In the genomic region with DNA sequence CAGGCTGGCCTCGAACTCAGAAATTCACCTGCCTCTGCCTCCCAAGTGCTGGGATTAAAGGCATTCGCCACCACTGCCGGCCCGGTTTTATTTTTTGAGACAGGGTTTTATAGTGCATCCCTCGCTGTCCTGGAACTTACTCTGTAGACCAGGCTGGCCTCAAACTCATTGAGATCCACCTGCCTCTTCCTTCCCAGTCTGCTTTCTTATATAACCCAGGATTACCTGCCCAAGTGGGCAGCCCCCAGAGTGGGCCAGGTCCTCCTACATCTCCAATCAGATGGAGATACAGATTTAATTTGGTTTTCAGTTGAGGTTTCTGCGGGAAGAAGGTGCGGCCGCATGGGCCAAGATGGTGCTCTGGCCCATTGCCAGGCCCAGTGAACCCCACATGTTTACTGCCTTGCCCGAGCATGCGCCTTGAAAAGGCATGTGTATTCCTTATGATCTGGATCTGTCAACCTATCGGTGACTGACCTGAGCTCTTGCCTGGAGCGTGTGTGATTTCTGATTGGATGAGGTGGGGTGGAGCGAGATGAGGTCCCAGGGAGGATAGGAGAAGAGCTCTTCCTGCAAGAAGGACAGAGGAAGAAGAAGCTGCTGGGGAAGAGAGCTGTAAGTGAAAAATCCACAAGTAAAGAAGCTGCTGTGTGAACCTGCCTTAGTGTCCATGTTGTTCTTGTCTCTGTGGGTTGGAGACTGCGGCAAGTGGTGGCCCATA, we compare ENCODE assay signal across 28 mouse cellular contexts. TPM values are rescaled to one million over a fixed set of nuclear protein-coding genes. Genes with fewer than 3 reads are reported as not detected.
DNase-seq lines count a peak whose midpoint lies in the region; ATAC-seq and TF ChIP-seq lines count a peak whose summit lies in the region.
"Had no signal": no experiment of that assay in that cellular context is flagged by ENCODE, and none has a peak within 500 bp of the region (broad histone marks: within the 10 kb centered on the region; RNA-seq: fewer than 3 reads in every experiment).

No protein-coding gene starts in this region.

- no peak for TF ChIP-seq RAD21 in CH12.LX (IDR thresholded peaks at IDR 0.05; ENCODE audit: low read depth, low read length)

- TF ChIP-seq EP300 in CH12.LX (IDR thresholded peaks at IDR 0.05; ENCODE audit: low read length): no peak

- no peaks in the 10 kb centered on the region; the same call in 1 of the 2 replicates for H3K79me2 ChIP-seq in CH12.LX (replicated peaks; ENCODE audit: control insufficient read depth, extremely low read depth, insufficient read depth, poor library complexity, severe bottlenecking)

- H3K9me3 ChIP-seq in forebrain, embryonic 11.5 days (ENCODE audit: control insufficient read depth, low read length): no peaks in the 10 kb centered on the region
- H3K9me3 ChIP-seq in forebrain, embryonic 15.5 days: no peaks in the 10 kb centered on the region
- H3K9me3 ChIP-seq in heart, embryonic 12.5 days (replicated peaks): peaks cover 10% of the 10 kb centered on the region
- H3K9me3 ChIP-seq in CH12.LX (replicated peaks; ENCODE audit: low read length): peaks cover 5% of the 10 kb centered on the region
- H3K9me3 ChIP-seq in midbrain, embryonic 13.5 days: 0 out of 2 replicates have a peak, but pooled peaks cover 4% of the 10 kb centered on the region
- H3K9me3 ChIP-seq: embryonic facial prominence, embryonic 15.5 days; forebrain, embryonic 13.5 days; intestine, embryonic 15.5 days had no signal

- H3K9ac ChIP-seq in forebrain, embryonic 11.5 days (ENCODE audit: low read length): no peak overlapping the region
- no peak overlapping the region for H3K9ac ChIP-seq in forebrain, embryonic 15.5 days (replicated peaks)
- H3K9ac ChIP-seq in heart, embryonic 12.5 days: no peak overlapping the region
- peak overlapping the region; percentile 71 for H3K9ac ChIP-seq in CH12.LX (ENCODE audit: insufficient read depth, low read depth)
- H3K9ac ChIP-seq in midbrain, embryonic 13.5 days (replicated peaks): no peak overlapping the region
- H3K9ac ChIP-seq: embryonic facial prominence, embryonic 12.5 days; embryonic facial prominence, embryonic 15.5 days; forebrain, embryonic 13.5 days; hindbrain, embryonic 13.5 days; intestine, embryonic 15.5 days had no signal

- no peaks in the 10 kb centered on the region for H3K27me3 ChIP-seq in forebrain, embryonic 11.5 days (ENCODE audit: control insufficient read depth, insufficient read depth, low read length)
- H3K27me3 ChIP-seq in forebrain, embryonic 15.5 days: no peaks in the 10 kb centered on the region
- H3K27me3 ChIP-seq in heart, embryonic 12.5 days (replicated peaks): no peaks in the 10 kb centered on the region
- H3K27me3 ChIP-seq in CH12.LX (replicated peaks): no peaks in the 10 kb centered on the region
- H3K27me3 ChIP-seq in midbrain, embryonic 13.5 days: no peaks in the 10 kb centered on the region
- H3K27me3 ChIP-seq: embryonic facial prominence, embryonic 12.5 days; embryonic facial prominence, embryonic 15.5 days; forebrain, embryonic 13.5 days; hindbrain, embryonic 13.5 days; intestine, embryonic 15.5 days had no signal

- H3K27ac ChIP-seq in forebrain, embryonic 11.5 days (ENCODE audit: low read depth, low read length): no peak overlapping the region
- no peak overlapping the region for H3K27ac ChIP-seq in forebrain, embryonic 15.5 days (replicated peaks)
- H3K27ac ChIP-seq in heart, embryonic 12.5 days (ENCODE audit: poor library complexity, severe bottlenecking): no peak overlapping the region
- no peak overlapping the region for H3K27ac ChIP-seq in CH12.LX (ENCODE audit: insufficient read depth, low read depth)
- H3K27ac ChIP-seq in midbrain, embryonic 13.5 days: no peak overlapping the region
- H3K27ac ChIP-seq: embryonic facial prominence, embryonic 12.5 days; embryonic facial prominence, embryonic 15.5 days; forebrain, embryonic 13.5 days; hindbrain, embryonic 10.5 days; hindbrain, embryonic 13.5 days; intestine, embryonic 15.5 days had no signal

- no peak overlapping the region for H3K4me2 ChIP-seq in forebrain, embryonic 11.5 days (ENCODE audit: low read depth, low read length, severe bottlenecking)
- H3K4me2 ChIP-seq in forebrain, embryonic 15.5 days (replicated peaks): no peak overlapping the region
- H3K4me2 ChIP-seq in heart, embryonic 12.5 days: no peak overlapping the region
- peak overlapping the region; percentile 15; the same call in 1 of the 2 replicates for H3K4me2 ChIP-seq in CH12.LX (ENCODE audit: insufficient read depth, low read depth, poor library complexity, severe bottlenecking)
- no peak overlapping the region for H3K4me2 ChIP-seq in midbrain, embryonic 13.5 days (replicated peaks)
- H3K4me2 ChIP-seq: embryonic facial prominence, embryonic 12.5 days; embryonic facial prominence, embryonic 15.5 days; forebrain, embryonic 13.5 days; hindbrain, embryonic 13.5 days; intestine, embryonic 15.5 days had no signal

- in situ Hi-C loops in CH12.LX (cut with MboI; ENCODE audit: low pct_ligation_motif_present, low pct_unique_long_range_greater_than_20kb, low sequenced_read_pairs): no loop called here

- H3K36me3 ChIP-seq in forebrain, embryonic 11.5 days (ENCODE audit: control insufficient read depth, insufficient read depth, low read length): no peaks in the 10 kb centered on the region
- no peaks in the 10 kb centered on the region for H3K36me3 ChIP-seq in forebrain, embryonic 15.5 days
- H3K36me3 ChIP-seq in heart, embryonic 12.5 days: no peaks in the 10 kb centered on the region
- peaks cover 0 to 12% of the 10 kb centered on the region in 2 experiments for H3K36me3 ChIP-seq in CH12.LX (replicated peaks in 1 of 2; ENCODE audit: control insufficient read depth in 1 of 2, insufficient read depth in 1 of 2, low read length in 1 of 2)
- H3K36me3 ChIP-seq in midbrain, embryonic 13.5 days: no peaks in the 10 kb centered on the region
- H3K36me3 ChIP-seq: embryonic facial prominence, embryonic 12.5 days; embryonic facial prominence, embryonic 15.5 days; hindbrain, embryonic 10.5 days; hindbrain, embryonic 13.5 days; intestine, embryonic 15.5 days had no signal

- H3K4me3 ChIP-seq in forebrain, embryonic 11.5 days (ENCODE audit: low read depth, low read length): no peak overlapping the region
- no peak overlapping the region for H3K4me3 ChIP-seq in forebrain, embryonic 15.5 days
- H3K4me3 ChIP-seq in heart, embryonic 12.5 days: no peak overlapping the region
- peak overlapping the region in 2 of 3 experiments; percentile 49 to 61 for H3K4me3 ChIP-seq in CH12.LX (replicated peaks in 1 of 3; ENCODE audit: low read depth in 2 of 3, low read length in 2 of 3, poor library complexity in 1 of 3)
- no peak overlapping the region for H3K4me3 ChIP-seq in midbrain, embryonic 13.5 days (replicated peaks)
- H3K4me3 ChIP-seq: embryonic facial prominence, embryonic 12.5 days; embryonic facial prominence, embryonic 15.5 days; forebrain, embryonic 13.5 days; hindbrain, embryonic 10.5 days; hindbrain, embryonic 13.5 days; intestine, embryonic 15.5 days had no signal

- TF ChIP-seq CTCF in CH12.LX (conservative IDR thresholded peaks at IDR 0.05 in 1 of 2, IDR thresholded peaks at IDR 0.05 in 1 of 2; ENCODE audit: low read depth in 2 of 2, low read length in 2 of 2): no peak

- 94% methylated on average over 14 of the region's 14 CpGs for WGBS in forebrain, embryonic 11.5 days
- WGBS in forebrain, embryonic 15.5 days: 92% methylated on average over 14 of the region's 14 CpGs
- WGBS in heart, embryonic 12.5 days: 83% methylated on average over 14 of the region's 14 CpGs
- 94% methylated on average over 14 of the region's 14 CpGs for WGBS in midbrain, embryonic 13.5 days

- TF ChIP-seq POLR2A in CH12.LX (IDR thresholded peaks at IDR 0.05; ENCODE audit: low read depth, low read length): peak; percentile 87

- peak; percentile 30 for DNase-seq in forebrain, embryonic 11.5 days (ENCODE audit: low spot score)
- peak; percentile 76 for DNase-seq in heart, adult 11 months
- no peak for DNase-seq in CH12.LX (ENCODE audit: extremely low read depth)
- DNase-seq in R1 (ENCODE audit: low read depth, low spot score): peak; percentile 75
- DNase-seq: adrenal gland, adult 2 months; adrenal gland, postnatal 14 days; cerebellum, adult 11 months; cerebellum, adult 2 months; cerebellum, adult 9-11 months; gastrocnemius, postnatal 14 days; heart, adult 18-20 months; kidney, adult 2 months had no signal

- no peak for ATAC-seq in forebrain, embryonic 11.5 days (replicated peaks; ENCODE audit: low FRiP score)
- no peak for ATAC-seq in forebrain, embryonic 15.5 days (replicated peaks)
- no peak for ATAC-seq in heart, embryonic 12.5 days (ENCODE audit: insufficient number of reproducible peaks, low FRiP score)
- ATAC-seq in megakaryocyte progenitor cell, adult 5-6 weeks (replicated peaks; ENCODE audit: poor library complexity): no peak
- no peak for ATAC-seq in midbrain, embryonic 13.5 days
- ATAC-seq: forebrain, embryonic 13.5 days; hindbrain, embryonic 16.5 days; intestine, embryonic 15.5 days; Patski had no signal

- no peaks in the 10 kb centered on the region for H3K4me1 ChIP-seq in forebrain, embryonic 11.5 days (replicated peaks; ENCODE audit: control insufficient read depth, insufficient read depth, low read length)
- H3K4me1 ChIP-seq in forebrain, embryonic 15.5 days: no peaks in the 10 kb centered on the region
- H3K4me1 ChIP-seq in heart, embryonic 12.5 days (replicated peaks): no peaks in the 10 kb centered on the region
- H3K4me1 ChIP-seq in CH12.LX (ENCODE audit: control insufficient read depth in 1 of 2, insufficient read depth in 2 of 2): peaks cover 0 to 4% of the 10 kb centered on the region in 2 experiments; a peak in 2 of 4 replicates
- no peaks in the 10 kb centered on the region for H3K4me1 ChIP-seq in midbrain, embryonic 13.5 days (replicated peaks)
- H3K4me1 ChIP-seq: embryonic facial prominence, embryonic 12.5 days; embryonic facial prominence, embryonic 15.5 days; forebrain, embryonic 13.5 days; hindbrain, embryonic 10.5 days; hindbrain, embryonic 13.5 days; intestine, embryonic 15.5 days had no signal

- dilution Hi-C loops in CH12.LX (cut with MboI; ENCODE audit: extremely low pct_ligation_motif_present, extremely low pct_unique_long_range_greater_than_20kb, low sequenced_read_pairs): no loop called here

RNA-seq across cellular contexts. Expression of gene Trmt112, which starts 15.6 kb away (rescaled TPM):
- 144 and 152 TPM in 2 replicates for polyA plus RNA-seq in forebrain, embryonic 11.5 days (2014; fragmentation: Nextera tagmentation; extraction: Ambion mirVana)
- 116 and 125 TPM in 2 replicates for polyA plus RNA-seq in forebrain, embryonic 15.5 days (2015; fragmentation: Nextera tagmentation; extraction: Ambion mirVana)
- 85.9 and 92.9 TPM in 2 replicates for polyA plus RNA-seq in heart, embryonic 12.5 days (2016; fragmentation: Nextera tagmentation; extraction: Ambion mirVana)
- total RNA-seq in CH12.LX (2012; rRNA removed) (191 and 198 TPM in 2 replicates), CH12.LX (2014; rRNA removed) (89.5 and 97.9 TPM in 2 replicates)
- polyA plus RNA-seq in CH12.LX (2012; ENCODE audit: insufficient read length, low read depth): 158 and 212 TPM in 2 replicates
- total RNA-seq in megakaryocyte progenitor cell, adult 5-6 weeks (2015): 149 and 168 TPM in 2 replicates
- total RNA-seq in megakaryocyte progenitor cell, adult 5-6 weeks (2017): 229 and 256 TPM in 2 replicates
- polyA plus RNA-seq in midbrain, embryonic 13.5 days (2015; fragmentation: Nextera tagmentation; extraction: Ambion mirVana): 136 and 139 TPM in 2 replicates

RNA-seq across cellular contexts. Expression of gene Prdx5, which starts 16.0 kb away (rescaled TPM):
- 105 and 106 TPM in 2 replicates for polyA plus RNA-seq in forebrain, embryonic 11.5 days (2014; fragmentation: Nextera tagmentation; extraction: Ambion mirVana)
- polyA plus RNA-seq in forebrain, embryonic 15.5 days (2015; fragmentation: Nextera tagmentation; extraction: Ambion mirVana): 231 and 241 TPM in 2 replicates
- 202 and 218 TPM in 2 replicates for polyA plus RNA-seq in heart, embryonic 12.5 days (2016; fragmentation: Nextera tagmentation; extraction: Ambion mirVana)
- total RNA-seq in CH12.LX (2012; rRNA removed) (72.6 and 74.8 TPM in 2 replicates), CH12.LX (2014; rRNA removed) (77.2 and 83.5 TPM in 2 replicates)
- 137 TPM in 2 replicates for polyA plus RNA-seq in CH12.LX (2012; ENCODE audit: insufficient read length, low read depth)
- 310 and 346 TPM in 2 replicates for total RNA-seq in megakaryocyte progenitor cell, adult 5-6 weeks (2015)
- 546 and 620 TPM in 2 replicates for total RNA-seq in megakaryocyte progenitor cell, adult 5-6 weeks (2017)
- 231 and 236 TPM in 2 replicates for polyA plus RNA-seq in midbrain, embryonic 13.5 days (2015; fragmentation: Nextera tagmentation; extraction: Ambion mirVana)

RNA-seq across cellular contexts. Expression of gene Esrra, which starts 27.7 kb away (rescaled TPM):
- polyA plus RNA-seq in forebrain, embryonic 11.5 days (2014; fragmentation: Nextera tagmentation; extraction: Ambion mirVana): 5.4 TPM in 2 replicates
- polyA plus RNA-seq in forebrain, embryonic 15.5 days (2015; fragmentation: Nextera tagmentation; extraction: Ambion mirVana): 20.3 and 21.2 TPM in 2 replicates
- 27.4 and 30.2 TPM in 2 replicates for polyA plus RNA-seq in heart, embryonic 12.5 days (2016; fragmentation: Nextera tagmentation; extraction: Ambion mirVana)
- total RNA-seq in CH12.LX (2012; rRNA removed) (23.5 and 28.7 TPM in 2 replicates), CH12.LX (2014; rRNA removed) (13.4 and 13.6 TPM in 2 replicates)
- polyA plus RNA-seq in CH12.LX (2012; ENCODE audit: insufficient read length, low read depth): 15.6 and 17.7 TPM in 2 replicates
- 8.5 and 10.2 TPM in 2 replicates for total RNA-seq in megakaryocyte progenitor cell, adult 5-6 weeks (2015)
- 23.9 and 27.5 TPM in 2 replicates for total RNA-seq in megakaryocyte progenitor cell, adult 5-6 weeks (2017)
- 14.5 and 18.3 TPM in 2 replicates for polyA plus RNA-seq in midbrain, embryonic 13.5 days (2015; fragmentation: Nextera tagmentation; extraction: Ambion mirVana)

RNA-seq across cellular contexts. Expression of gene Catsperz, which starts 31.3 kb away (rescaled TPM):
- not detected in 2 replicates for polyA plus RNA-seq in forebrain, embryonic 11.5 days (2014; fragmentation: Nextera tagmentation; extraction: Ambion mirVana)
- polyA plus RNA-seq in forebrain, embryonic 15.5 days (2015; fragmentation: Nextera tagmentation; extraction: Ambion mirVana): 0.85 and 0.96 TPM in 2 replicates
- 2.2 and 2.3 TPM in 2 replicates for polyA plus RNA-seq in heart, embryonic 12.5 days (2016; fragmentation: Nextera tagmentation; extraction: Ambion mirVana)
- total RNA-seq in CH12.LX (2012; rRNA removed) (not detected in 2 replicates), CH12.LX (2014; rRNA removed) (not detected in 2 replicates)
- 1.2 TPM in 1 of 2 replicates, not detected in the other for polyA plus RNA-seq in CH12.LX (2012; ENCODE audit: insufficient read length, low read depth)
- total RNA-seq in megakaryocyte progenitor cell, adult 5-6 weeks (2015): 1.3 and 2.1 TPM in 2 replicates
- 0.67 and 0.98 TPM in 2 replicates for total RNA-seq in megakaryocyte progenitor cell, adult 5-6 weeks (2017)
- 0.55 TPM in 1 of 2 replicates, not detected in the other for polyA plus RNA-seq in midbrain, embryonic 13.5 days (2015; fragmentation: Nextera tagmentation; extraction: Ambion mirVana)
- total RNA-seq: adrenal gland, postnatal 14 days; common myeloid progenitor, adult 5-6 weeks; gastrocnemius, postnatal 14 days; gastrocnemius, postnatal 4 days; heart, adult 18-20 months; heart, postnatal 25 days had no signal
- polyA plus RNA-seq: adrenal gland, adult 2 months; forebrain, embryonic 13.5 days; G1E; hindbrain, embryonic 10.5 days had no signal

RNA-seq across cellular contexts. Expression of gene Ccdc88b, which starts 35.9 kb away (rescaled TPM):
- polyA plus RNA-seq in forebrain, embryonic 11.5 days (2014; fragmentation: Nextera tagmentation; extraction: Ambion mirVana): 0.56 and 0.80 TPM in 2 replicates
- 0.40 and 0.71 TPM in 2 replicates for polyA plus RNA-seq in forebrain, embryonic 15.5 days (2015; fragmentation: Nextera tagmentation; extraction: Ambion mirVana)
- polyA plus RNA-seq in heart, embryonic 12.5 days (2016; fragmentation: Nextera tagmentation; extraction: Ambion mirVana): 0.47 and 0.55 TPM in 2 replicates
- total RNA-seq in CH12.LX (2012; rRNA removed) (57.0 and 76.4 TPM in 2 replicates), CH12.LX (2014; rRNA removed) (19.3 and 20.5 TPM in 2 replicates)
- 53.0 and 56.4 TPM in 2 replicates for polyA plus RNA-seq in CH12.LX (2012; ENCODE audit: insufficient read length, low read depth)
- total RNA-seq in megakaryocyte progenitor cell, adult 5-6 weeks (2015): 6.9 and 7.6 TPM in 2 replicates
- total RNA-seq in megakaryocyte progenitor cell, adult 5-6 weeks (2017): 48.6 and 53.0 TPM in 2 replicates
- polyA plus RNA-seq in midbrain, embryonic 13.5 days (2015; fragmentation: Nextera tagmentation; extraction: Ambion mirVana): 0.22 and 0.51 TPM in 2 replicates

Comparison
In these comparisons a context has a peak if more than half of its experiments do, and no peak if none do; other contexts are left out.
1. H3K4me3 ChIP-seq: peak in CH12.LX (2 of 3); none in forebrain, embryonic 11.5 days (single experiment), forebrain, embryonic 15.5 days (single experiment), heart, embryonic 12.5 days (single experiment) and midbrain, embryonic 13.5 days (single experiment).